Mouse (Mus musculus) gastrocnemius, adult 8-10 months (tissue): ENCODE results near the gene Cops4. TPM values are rescaled to one million over a fixed set of nuclear protein-coding genes. Genes with fewer than 3 reads are reported as not detected.

Source experiments
- DNase-seq, 2 experiments: peaks; one replicate each; pipeline ENCODE4 v3.0.0; 2022; ENCODE audit warnings: low spot score in 2 of 2
- microRNA-seq: library from miRNA; unstranded; fragments of <30 nt; microRNA quantifications from one replicate; pipeline ENCODE4 v1.2.0, GENCODE M21; 2022
- total RNA-seq, 4 experiments: library from RNA; stranded (reverse); gene quantifications; 2 replicates each; pipeline ENCODE4 v1.2.4; 2022

The Cops4 gene
- total RNA-seq, 4 experiments from 2014 or later, result 110 to 118 (median 113) TPM

GRCm38 (mm10) chr5:100574771-100575170, 56.7 kb downstream of the Cops4 start:
- no peak for DNase-seq

GRCm38 (mm10) chr5:100578863-100579411, 60.8 kb downstream of the Cops4 start:
- DNase-seq, result no peak

GRCm38 (mm10) chr5:100581622-100582434, 63.7 kb downstream of the Cops4 start:
- no peak for DNase-seq

GRCm38 (mm10) chr5:100582435-100582826, 64.3 kb downstream of the Cops4 start:
- no peak for DNase-seq

- DNase-seq, result no peak
These were observed 65.0 kb downstream of the Cops4 start for GRCm38 (mm10) chr5:100583066-100583465.

GRCm38 (mm10) chr5:100585206-100585644, 67.1 kb downstream of the Cops4 start:
- no peak for DNase-seq

- DNase-seq, result no peak
These were observed 67.5 kb downstream of the Cops4 start for GRCm38 (mm10) chr5:100585657-100586056.

- no peak for DNase-seq
These were observed 69.0 kb downstream of the Cops4 start for GRCm38 (mm10) chr5:100587136-100587535.

- no peak for DNase-seq
These were observed 69.5 kb downstream of the Cops4 start for GRCm38 (mm10) chr5:100587626-100588025.

GRCm38 (mm10) chr5:100590505-100590904, 72.4 kb downstream of the Cops4 start:
- DNase-seq, result no peak

- no peak for DNase-seq
These were observed 76.8 kb downstream of the Cops4 start for GRCm38 (mm10) chr5:100594803-100595467.

- DNase-seq, result no peak
These were observed 77.9 kb downstream of the Cops4 start for GRCm38 (mm10) chr5:100595999-100596398.

Small RNAs within 50 kb of the gene (microRNA-seq; reads per million reads assigned to microRNA genes)
- not detected for gene Gm23222

Other genes with a start within 250 kb of the Cops4 start
- gene Sec31a, start 102.1 kb upstream of the Cops4 start, total RNA-seq, result 10 to 100 TPM; 52.4 to 65.0 (median 56.3) TPM
- gene Lin54, start 17.7 kb upstream of the Cops4 start, total RNA-seq, result 1 to 10 TPM; 4.9 to 8.1 (median 5.5) TPM
- gene Plac8, start 53.9 kb downstream of the Cops4 start, total RNA-seq, result under 1 TPM in 3 of 4 experiments, not detected in 1; 0.36 to 0.46 (median 0.40) TPM
- 10 to 100 TPM; 82.2 to 86.2 (median 83.6) TPM for gene Coq2, start 156.8 kb downstream of the Cops4 start, total RNA-seq
- gene Hpse, start 201.4 kb downstream of the Cops4 start, total RNA-seq, result under 1 TPM; 0.15 to 0.51 (median 0.35) TPM